Mouse (Mus musculus): Measurements from ENCODE around the gene Gdpd3. TPM values are rescaled to one million over a fixed set of nuclear protein-coding genes. Genes with fewer than 3 reads are reported as not detected.

Gene Gdpd3
- polyA plus RNA-seq, 1 experiment from 2014 or later, result 1.00 TPM

GRCm38 (mm10) chr7:126818818-126819217 is 52.7 kb downstream of the Gdpd3 start:
- no peak overlapping the region for H3K4me3 ChIP-seq (ENCODE audit: low read length)
- no peak overlapping the region for H3K27ac ChIP-seq (ENCODE audit: low read length)
- H3K9me3 ChIP-seq (replicated peaks; ENCODE audit: control insufficient read depth, low read length), result no peaks in the 10 kb centered on the region
- H3K4me1 ChIP-seq (ENCODE audit: control insufficient read depth, insufficient read depth, low read length), result peaks cover 9% of the 10 kb centered on the region
- no peak for ATAC-seq (replicated peaks; ENCODE audit: extremely low read depth, insufficient read depth, low FRiP score)
- H3K4me2 ChIP-seq (ENCODE audit: low read depth, low read length), result no peak overlapping the region
- no peak overlapping the region for H3K9ac ChIP-seq (ENCODE audit: low read length)
- peaks cover 16% of the 10 kb centered on the region for H3K27me3 ChIP-seq (ENCODE audit: control insufficient read depth, insufficient read depth, low read length)
- 16% methylated on average over 1 of the region's 1 CpGs for WGBS
- H3K36me3 ChIP-seq (ENCODE audit: control insufficient read depth, insufficient read depth), result no peaks in the 10 kb centered on the region

GRCm38 (mm10) chr7:126821835-126822511 is 55.8 kb downstream of the Gdpd3 start:
- peaks cover 27% of the 10 kb centered on the region for H3K27me3 ChIP-seq (ENCODE audit: control insufficient read depth, insufficient read depth, low read length)
- H3K4me2 ChIP-seq (ENCODE audit: low read depth, low read length), result no peak overlapping the region
- H3K4me3 ChIP-seq (ENCODE audit: low read length), result no peak overlapping the region
- 18% methylated on average over 7 of the region's 7 CpGs for WGBS
- peak; percentile 64; the same call in 1 of the 2 replicates for ATAC-seq (replicated peaks; ENCODE audit: extremely low read depth, insufficient read depth, low FRiP score)
- H3K9ac ChIP-seq (ENCODE audit: low read length), result no peak overlapping the region
- no peaks in the 10 kb centered on the region for H3K36me3 ChIP-seq (ENCODE audit: control insufficient read depth, insufficient read depth)
- H3K4me1 ChIP-seq (ENCODE audit: control insufficient read depth, insufficient read depth, low read length), result peaks cover 9% of the 10 kb centered on the region
- no peaks in the 10 kb centered on the region for H3K9me3 ChIP-seq (replicated peaks; ENCODE audit: control insufficient read depth, low read length)
- H3K27ac ChIP-seq (ENCODE audit: low read length), result no peak overlapping the region

GRCm38 (mm10) chr7:126822741-126823140 is 56.6 kb downstream of the Gdpd3 start:
- no peak for ATAC-seq (replicated peaks; ENCODE audit: extremely low read depth, insufficient read depth, low FRiP score)
- Histone ChIP-seq H3K27me3 (ENCODE audit: control insufficient read depth, insufficient read depth, low read length) (peaks cover 29% of the 10 kb centered on the region), H3K4me1 (ENCODE audit: control insufficient read depth, insufficient read depth, low read length) (peaks cover 9% of the 10 kb centered on the region), H3K9ac (ENCODE audit: low read length) (no peak overlapping the region), H3K9me3 (replicated peaks; ENCODE audit: control insufficient read depth, low read length) (no peaks in the 10 kb centered on the region), H3K27ac (ENCODE audit: low read length) (no peak overlapping the region), H3K36me3 (ENCODE audit: control insufficient read depth, insufficient read depth) (no peaks in the 10 kb centered on the region), H3K4me2 (ENCODE audit: low read depth, low read length) (peak overlapping the region; percentile 49; the same call in 1 of the 2 replicates), H3K4me3 (ENCODE audit: low read length) (no peak overlapping the region; the same call in 1 of the 2 replicates)
- 22% methylated on average over 9 of the region's 9 CpGs for WGBS

GRCm38 (mm10) chr7:126823202-126823711 is 57.1 kb downstream of the Gdpd3 start:
- peak overlapping the region; percentile 49 for H3K4me2 ChIP-seq (ENCODE audit: low read depth, low read length)
- peak overlapping the region; percentile 34 for H3K4me3 ChIP-seq (ENCODE audit: low read length)
- ATAC-seq (replicated peaks; ENCODE audit: extremely low read depth, insufficient read depth, low FRiP score), result no peak
- peaks cover 29% of the 10 kb centered on the region for H3K27me3 ChIP-seq (ENCODE audit: control insufficient read depth, insufficient read depth, low read length)
- WGBS, result 4% methylated on average over 16 of the region's 19 CpGs
- H3K9me3 ChIP-seq (replicated peaks; ENCODE audit: control insufficient read depth, low read length), result no peaks in the 10 kb centered on the region
- H3K36me3 ChIP-seq (ENCODE audit: control insufficient read depth, insufficient read depth), result no peaks in the 10 kb centered on the region
- no peak overlapping the region for H3K27ac ChIP-seq (ENCODE audit: low read length)
- peaks cover 9% of the 10 kb centered on the region for H3K4me1 ChIP-seq (ENCODE audit: control insufficient read depth, insufficient read depth, low read length)
- no peak overlapping the region for H3K9ac ChIP-seq (ENCODE audit: low read length)

- no peaks in the 10 kb centered on the region for H3K9me3 ChIP-seq (replicated peaks; ENCODE audit: control insufficient read depth, low read length)
- no peak for ATAC-seq (replicated peaks; ENCODE audit: extremely low read depth, insufficient read depth, low FRiP score)
- peaks cover 9% of the 10 kb centered on the region for H3K4me1 ChIP-seq (ENCODE audit: control insufficient read depth, insufficient read depth, low read length)
- H3K27me3 ChIP-seq (ENCODE audit: control insufficient read depth, insufficient read depth, low read length), result peaks cover 29% of the 10 kb centered on the region
- no peaks in the 10 kb centered on the region for H3K36me3 ChIP-seq (ENCODE audit: control insufficient read depth, insufficient read depth)
- no peak overlapping the region for H3K4me3 ChIP-seq (ENCODE audit: low read length)
- 21% methylated on average over 10 of the region's 10 CpGs for WGBS
- H3K9ac ChIP-seq (ENCODE audit: low read length), result no peak overlapping the region
- H3K27ac ChIP-seq (ENCODE audit: low read length), result no peak overlapping the region
- no peak overlapping the region for H3K4me2 ChIP-seq (ENCODE audit: low read depth, low read length)
These were observed 57.8 kb downstream of the Gdpd3 start for GRCm38 (mm10) chr7:126823940-126824339.

Other genes starting within 250 kb of the Gdpd3 start
- gene Eif3c, start 199.9 kb upstream of the Gdpd3 start, polyA plus RNA-seq (2015; fragmentation: Nextera tagmentation; extraction: Ambion mirVana), result 115 and 120 TPM in 2 replicates
- 0.71 and 0.75 TPM in 2 replicates for gene Apobr, start 181.4 kb upstream of the Gdpd3 start, polyA plus RNA-seq (2015; fragmentation: Nextera tagmentation; extraction: Ambion mirVana)
- 20.2 TPM in 2 replicates for gene Cln3, start 180.5 kb upstream of the Gdpd3 start, polyA plus RNA-seq (2015; fragmentation: Nextera tagmentation; extraction: Ambion mirVana)
- not detected in 2 replicates for gene Il27, start 171.4 kb upstream of the Gdpd3 start, polyA plus RNA-seq (2015; fragmentation: Nextera tagmentation; extraction: Ambion mirVana)
- 12.8 and 12.9 TPM in 2 replicates for gene Nupr1, start 135.5 kb upstream of the Gdpd3 start, polyA plus RNA-seq (2015; fragmentation: Nextera tagmentation; extraction: Ambion mirVana)
- 36.1 and 39.1 TPM in 2 replicates for gene Sgf29, start 117.0 kb upstream of the Gdpd3 start, polyA plus RNA-seq (2015; fragmentation: Nextera tagmentation; extraction: Ambion mirVana)
- gene Sult1a1, start 89.9 kb upstream of the Gdpd3 start, polyA plus RNA-seq (2015; fragmentation: Nextera tagmentation; extraction: Ambion mirVana), result 17.4 and 18.5 TPM in 2 replicates
- gene Bola2, start 70.9 kb upstream of the Gdpd3 start, polyA plus RNA-seq (2015; fragmentation: Nextera tagmentation; extraction: Ambion mirVana), result 75.4 and 85.6 TPM in 2 replicates
- gene Slx1b, start 70.5 kb upstream of the Gdpd3 start, polyA plus RNA-seq (2015; fragmentation: Nextera tagmentation; extraction: Ambion mirVana), result 6.6 and 6.7 TPM in 2 replicates
- gene Coro1a, start 58.5 kb upstream of the Gdpd3 start, polyA plus RNA-seq (2015; fragmentation: Nextera tagmentation; extraction: Ambion mirVana), result 57.7 and 131 TPM in 2 replicates
- 58.6 and 62.5 TPM in 2 replicates for gene Mapk3, start 6.7 kb upstream of the Gdpd3 start, polyA plus RNA-seq (2015; fragmentation: Nextera tagmentation; extraction: Ambion mirVana)
- gene Ypel3, start 10.6 kb downstream of the Gdpd3 start, polyA plus RNA-seq (2015; fragmentation: Nextera tagmentation; extraction: Ambion mirVana), result 80.8 and 84.6 TPM in 2 replicates
- gene Tbx6, start 15.1 kb downstream of the Gdpd3 start, polyA plus RNA-seq (2015; fragmentation: Nextera tagmentation; extraction: Ambion mirVana), result 0.09 and 0.58 TPM in 2 replicates
- gene Ppp4c, start 26.2 kb downstream of the Gdpd3 start, polyA plus RNA-seq (2015; fragmentation: Nextera tagmentation; extraction: Ambion mirVana), result 133 and 159 TPM in 2 replicates
- gene Fam57b, start 31.3 kb downstream of the Gdpd3 start, polyA plus RNA-seq (2015; fragmentation: Nextera tagmentation; extraction: Ambion mirVana), result 0.86 and 1.4 TPM in 2 replicates
- gene 4930451I11Rik, start 65.3 kb downstream of the Gdpd3 start, polyA plus RNA-seq (2015; fragmentation: Nextera tagmentation; extraction: Ambion mirVana), result not detected in 2 replicates
- not detected in 2 replicates for gene Doc2a, start 81.1 kb downstream of the Gdpd3 start, polyA plus RNA-seq (2015; fragmentation: Nextera tagmentation; extraction: Ambion mirVana)
- 19.8 and 22.2 TPM in 2 replicates for gene Hirip3, start 95.6 kb downstream of the Gdpd3 start, polyA plus RNA-seq (2015; fragmentation: Nextera tagmentation; extraction: Ambion mirVana)
- 50.5 and 52.0 TPM in 2 replicates for gene Ino80e, start 96.0 kb downstream of the Gdpd3 start, polyA plus RNA-seq (2015; fragmentation: Nextera tagmentation; extraction: Ambion mirVana)
- 31.1 and 35.4 TPM in 2 replicates for gene Taok2, start 118.4 kb downstream of the Gdpd3 start, polyA plus RNA-seq (2015; fragmentation: Nextera tagmentation; extraction: Ambion mirVana)
- 19.6 and 22.5 TPM in 2 replicates for gene Tmem219, start 156.6 kb downstream of the Gdpd3 start, polyA plus RNA-seq (2015; fragmentation: Nextera tagmentation; extraction: Ambion mirVana)
- 13.3 TPM in 2 replicates for gene Kctd13, start 162.5 kb downstream of the Gdpd3 start, polyA plus RNA-seq (2015; fragmentation: Nextera tagmentation; extraction: Ambion mirVana)
- gene Asphd1, start 183.2 kb downstream of the Gdpd3 start, polyA plus RNA-seq (2015; fragmentation: Nextera tagmentation; extraction: Ambion mirVana), result not detected in 2 replicates
- 0.53 and 1.0 TPM in 2 replicates for gene Sez6l2, start 184.2 kb downstream of the Gdpd3 start, polyA plus RNA-seq (2015; fragmentation: Nextera tagmentation; extraction: Ambion mirVana)
- 85.1 and 89.4 TPM in 2 replicates for gene Cdipt, start 209.6 kb downstream of the Gdpd3 start, polyA plus RNA-seq (2015; fragmentation: Nextera tagmentation; extraction: Ambion mirVana)
- gene Cdiptos, start 209.8 kb downstream of the Gdpd3 start, polyA plus RNA-seq (2015; fragmentation: Nextera tagmentation; extraction: Ambion mirVana), result 1.2 and 1.6 TPM in 2 replicates
- gene Mvp, start 248.3 kb downstream of the Gdpd3 start, polyA plus RNA-seq (2015; fragmentation: Nextera tagmentation; extraction: Ambion mirVana), result 15.9 and 20.6 TPM in 2 replicates

Measured in heart, embryonic 16.5 days (tissue).